Mouse (Mus musculus) thymus, adult 2 months (tissue): Measurements from ENCODE around the gene Gabrr3. TPM values are rescaled to one million over a fixed set of nuclear protein-coding genes. Genes with fewer than 3 reads are reported as not detected.

Experiments used
- DNase-seq: peaks from one replicate; pipeline ENCODE4 v3.0.0; 2021
- H3K27ac ChIP-seq: fragments of 200-500 bp; 2 replicates; pipeline ENCODE4 v1.5.1; 2012; ENCODE audit warnings: low read length, control low read depth; ENCODE audit not compliant: control insufficient read depth, insufficient read depth
- H3K27me3 ChIP-seq: fragments of 200-500 bp; 2 replicates; pipeline ENCODE4 v1.6.1; 2012; ENCODE audit warnings: mild to moderate bottlenecking, low read length, moderate library complexity, mixed read lengths; ENCODE audit not compliant: control insufficient read depth, insufficient read depth
- H3K36me3 ChIP-seq: fragments of 200-500 bp; 2 replicates; pipeline ENCODE4 v1.6.1; 2012; ENCODE audit warnings: mild to moderate bottlenecking, low read length, moderate library complexity; ENCODE audit not compliant: control insufficient read depth, insufficient read depth
- H3K4me1 ChIP-seq: fragments of 200-500 bp; replicated peaks from 2 replicates; pipeline ENCODE4 v1.6.1; 2012; ENCODE audit warnings: low read length; ENCODE audit not compliant: control insufficient read depth, insufficient read depth
- H3K4me3 ChIP-seq: fragments of 200-500 bp; 2 replicates; pipeline ENCODE4 v1.5.1; 2012; ENCODE audit warnings: mild to moderate bottlenecking, low read length, control low read depth, moderate library complexity; ENCODE audit not compliant: control insufficient read depth, insufficient read depth
- CTCF ChIP-seq: fragments of 200-500 bp; IDR thresholded peaks from 2 replicates; pipeline ENCODE4 v1.5.1; 2012; ENCODE audit warnings: mild to moderate bottlenecking, control low read depth, low read length, moderate library complexity, borderline replicate concordance; ENCODE audit not compliant: control insufficient read depth, poor library complexity, insufficient read depth; ENCODE audit errors: extremely low read depth
- POLR2A ChIP-seq: fragments of 200-500 bp; IDR thresholded peaks from 2 replicates; pipeline ENCODE4 v1.6.1; 2012; ENCODE audit warnings: mild to moderate bottlenecking, low read length, control low read depth, moderate library complexity; ENCODE audit not compliant: control insufficient read depth, poor library complexity, insufficient read depth; ENCODE audit errors: extremely low read depth
- WGBS: fragments of 180-500 bp; shearing (Covaris S2); methylation state at CpG from one replicate; pipeline ENCODE4 v1.1.7; 2018; 5-methylcytosine and 5-hydroxymethylcytosine counted together
- polyA plus RNA-seq: library from polyadenylated mRNA; depleted of rRNA; stranded (reverse); fragments of >200 nt; gene quantifications from 2 replicates; pipeline ENCODE4 v1.2.3, GENCODE M21; 2012; rRNA removed

Gabrr3 gene
- polyA plus RNA-seq, 1 experiment: 0.03 TPM

- Histone ChIP-seq H3K4me1 (no peaks in the 10 kb centered on the region), H3K27ac (no peak overlapping the region), H3K36me3 (peaks cover 47% of the 10 kb centered on the region), H3K4me3 (no peak overlapping the region), H3K27me3 (no peaks in the 10 kb centered on the region)
- 94% methylated on average over 9 of the region's 9 CpGs for WGBS
- TF ChIP-seq CTCF (no peak), POLR2A (no peak)
- no peak for DNase-seq
These were observed 80.9 kb downstream of the Gabrr3 start for GRCm38 (mm10) chr16:59487975-59488548.

- H3K4me3 ChIP-seq: no peak overlapping the region
- H3K36me3 ChIP-seq: peaks cover 17% of the 10 kb centered on the region
- H3K27me3 ChIP-seq: no peaks in the 10 kb centered on the region
- H3K27ac ChIP-seq: no peak overlapping the region
- H3K4me1 ChIP-seq: no peaks in the 10 kb centered on the region
- TF ChIP-seq POLR2A: no peak
- no peak for TF ChIP-seq CTCF
- WGBS: 95% methylated on average over 14 of the region's 14 CpGs
- no peak for DNase-seq
These were observed 86.1 kb downstream of the Gabrr3 start for GRCm38 (mm10) chr16:59493199-59493598.

- no peak for TF ChIP-seq POLR2A
- no peak for TF ChIP-seq CTCF
- Histone ChIP-seq H3K4me1 (no peaks in the 10 kb centered on the region), H3K4me3 (no peak overlapping the region), H3K27ac (no peak overlapping the region), H3K27me3 (no peaks in the 10 kb centered on the region), H3K36me3 (no peaks in the 10 kb centered on the region)
- DNase-seq: no peak
- WGBS: 93% methylated on average over 1 of the region's 1 CpGs
These were observed 90.8 kb downstream of the Gabrr3 start for GRCm38 (mm10) chr16:59497947-59498346.

GRCm38 (mm10) chr16:59499180-59499579, 92.0 kb downstream of the Gabrr3 start:
- no peak for TF ChIP-seq CTCF
- no peak for TF ChIP-seq POLR2A
- no peak overlapping the region for H3K27ac ChIP-seq
- H3K27me3 ChIP-seq: no peaks in the 10 kb centered on the region
- H3K4me3 ChIP-seq: no peak overlapping the region
- WGBS: 91% methylated on average over 3 of the region's 3 CpGs
- no peak for DNase-seq
- no peaks in the 10 kb centered on the region for H3K36me3 ChIP-seq
- no peaks in the 10 kb centered on the region for H3K4me1 ChIP-seq

GRCm38 (mm10) chr16:59509830-59510229, 102.7 kb downstream of the Gabrr3 start:
- 95% methylated on average over 5 of the region's 5 CpGs for WGBS
- no peak overlapping the region for H3K4me3 ChIP-seq
- DNase-seq: no peak
- no peaks in the 10 kb centered on the region for H3K4me1 ChIP-seq
- no peaks in the 10 kb centered on the region for H3K27me3 ChIP-seq
- H3K27ac ChIP-seq: no peak overlapping the region
- H3K36me3 ChIP-seq: no peaks in the 10 kb centered on the region
- no peak for TF ChIP-seq POLR2A
- no peak for TF ChIP-seq CTCF

Other genes with a start within 250 kb of the Gabrr3 start
- gene Olfr196, start 236.9 kb upstream of the Gabrr3 start, polyA plus RNA-seq: not detected in 2 replicates
- not detected in 2 replicates for gene Olfr198, start 203.8 kb upstream of the Gabrr3 start, polyA plus RNA-seq
- not detected in 2 replicates for gene Olfr199, start 187.6 kb upstream of the Gabrr3 start, polyA plus RNA-seq
- not detected in 2 replicates for gene Olfr201, start 134.7 kb upstream of the Gabrr3 start, polyA plus RNA-seq
- gene Olfr202, start 120.5 kb upstream of the Gabrr3 start, polyA plus RNA-seq: not detected in 2 replicates
- gene Olfr203, start 108.5 kb upstream of the Gabrr3 start, polyA plus RNA-seq: not detected in 2 replicates
- gene Olfr204, start 89.1 kb upstream of the Gabrr3 start, polyA plus RNA-seq: not detected in 2 replicates
- not detected in 2 replicates for gene Olfr205, start 76.2 kb upstream of the Gabrr3 start, polyA plus RNA-seq
- gene Olfr206, start 58.1 kb upstream of the Gabrr3 start, polyA plus RNA-seq: not detected in 2 replicates
- gene Olfr209, start 43.3 kb upstream of the Gabrr3 start, polyA plus RNA-seq: not detected in 2 replicates
- 8.3 and 8.9 TPM in 2 replicates for gene Riox2, start 64.4 kb downstream of the Gabrr3 start, polyA plus RNA-seq
- gene Crybg3, start 193.6 kb downstream of the Gabrr3 start, polyA plus RNA-seq: 1.0 and 1.4 TPM in 2 replicates
- 0.93 and 0.97 TPM in 2 replicates for gene Arl6, start 232.1 kb downstream of the Gabrr3 start, polyA plus RNA-seq